Mouse (Mus musculus) megakaryocyte, embryonic 14.5 days (primary cell): ENCODE results near the gene Dcp1b.

Experiments
- FLI1 ChIP-seq: IDR thresholded peaks from 2 replicates; pipeline ENCODE4 v1.6.1; 2012; ENCODE audit warnings: low read length, inconsistent platforms, mixed read lengths
- GATA1 ChIP-seq: IDR thresholded peaks from 3 replicates; pipeline ENCODE4 v1.6.1; 2012; ENCODE audit warnings: mixed read lengths, low read length, inconsistent platforms, borderline replicate concordance

- TF ChIP-seq GATA1 (no peak), FLI1 (no peak)
These were observed 24.3 kb downstream of the Dcp1b start for GRCm38 (mm10) chr6:119199274-119199879.
